Comparison of ENCODE assay signal across 14 mouse cellular contexts in the genomic region with DNA sequence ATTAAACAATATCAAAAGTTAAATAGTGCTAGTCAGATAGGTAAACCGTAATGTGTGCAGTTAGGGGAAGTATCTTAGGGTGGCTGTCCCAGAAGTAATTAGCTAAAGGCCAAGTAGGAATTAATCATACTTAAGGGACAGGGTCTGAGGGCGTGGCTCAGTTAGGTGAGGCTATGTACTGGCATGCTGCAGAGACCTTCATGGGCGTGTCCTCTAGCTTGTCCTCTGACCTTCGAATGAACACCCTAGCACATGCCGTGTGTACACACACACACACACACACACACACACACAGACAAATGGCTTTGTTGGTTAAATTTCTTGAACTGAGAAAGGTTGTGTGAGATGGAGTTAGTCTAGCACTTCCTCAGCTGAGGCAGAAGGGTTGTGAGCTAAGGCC.
"Had no signal": no experiment of that assay in that cellular context is flagged by ENCODE, and none has a peak within 500 bp of the region (broad histone marks: within the 10 kb centered on the region; RNA-seq: fewer than 3 reads in every experiment).

No protein-coding gene starts in this region.

- H3K27me3 ChIP-seq: midbrain, embryonic 13.5 days; neural tube, embryonic 15.5 days had no signal

- H3K9me3 ChIP-seq: limb, embryonic 10.5 days; midbrain, embryonic 13.5 days; neural tube, embryonic 15.5 days had no signal

- H3K4me3 ChIP-seq: layer of hippocampus, adult 2 months; limb, embryonic 10.5 days; midbrain, embryonic 13.5 days; neural tube, embryonic 15.5 days had no signal

- DNase-seq: kidney, adult 18-20 months; kidney, postnatal 10 days; kidney, postnatal 4 days; lung, adult 2 months; lung, postnatal 36 days; right cerebral cortex, adult 18-20 months; right cerebral cortex, postnatal 25 days; thymus, adult 18-20 months; thymus, postnatal 14 days had no signal

- H3K4me2 ChIP-seq: midbrain, embryonic 13.5 days; neural tube, embryonic 15.5 days had no signal

- H3K27ac ChIP-seq: layer of hippocampus, adult 2 months; limb, embryonic 10.5 days; midbrain, embryonic 13.5 days; neural tube, embryonic 15.5 days had no signal

- H3K36me3 ChIP-seq: limb, embryonic 10.5 days; midbrain, embryonic 13.5 days; neural tube, embryonic 15.5 days had no signal

- ATAC-seq: lung, postnatal 0 days; midbrain, embryonic 13.5 days had no signal

- H3K9ac ChIP-seq: midbrain, embryonic 13.5 days; neural tube, embryonic 15.5 days had no signal
